Comparison of ENCODE assay signal across 17 mouse cellular contexts in the genomic region with DNA sequence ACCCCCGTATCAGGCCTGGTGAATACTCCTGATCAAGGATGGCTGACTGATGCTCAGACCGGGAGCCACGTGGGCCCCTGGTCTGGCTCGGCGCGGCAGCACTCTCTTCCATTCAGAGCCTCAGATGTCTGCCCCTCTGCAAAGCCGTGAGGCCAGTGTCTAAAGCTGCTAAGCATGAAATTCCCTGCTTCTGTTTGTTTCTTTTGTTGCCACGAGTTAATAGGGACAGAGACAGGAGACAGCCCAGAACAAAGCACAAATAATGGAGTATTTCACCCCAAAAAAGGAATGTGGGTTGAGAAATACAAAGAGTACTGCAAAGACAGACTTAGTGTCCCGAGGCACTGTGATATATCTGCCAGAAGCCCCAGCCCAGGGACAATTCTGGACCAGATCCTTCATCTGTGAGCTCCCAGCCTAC.
DNase-seq lines count a peak whose midpoint lies in the region; ATAC-seq and TF ChIP-seq lines count a peak whose summit lies in the region.
"Had no signal": no experiment of that assay in that cellular context is flagged by ENCODE, and none has a peak within 500 bp of the region (broad histone marks: within the 10 kb centered on the region; RNA-seq: fewer than 3 reads in every experiment).

No protein-coding gene starts in this region.

- no peak for TF ChIP-seq CTCF in gastrocnemius, adult 2 months (IDR thresholded peaks at IDR 0.05)

- peak; percentile 33; the same call in 1 of the 2 replicates for ATAC-seq in hindbrain, embryonic 13.5 days (ENCODE audit: low FRiP score)
- no peak for ATAC-seq in midbrain, embryonic 16.5 days
- ATAC-seq in kidney, embryonic 15.5 days (replicated peaks; ENCODE audit: low FRiP score): no peak
- ATAC-seq: intestine, postnatal 0 days had no signal

- intact Hi-C loops in gastrocnemius, adult 2 months (cut with DNase I): no loop called here

- H3K9ac ChIP-seq in hindbrain, embryonic 13.5 days: 0 out of 2 replicates have a peak overlapping the region, but pooled peaks have one; percentile 2
- H3K9ac ChIP-seq in midbrain, embryonic 16.5 days (ENCODE audit: low read depth, low read length): peak overlapping the region; percentile 39; the same call in 1 of the 2 replicates
- H3K9ac ChIP-seq in kidney, embryonic 15.5 days: no peak overlapping the region
- H3K9ac ChIP-seq: heart, embryonic 12.5 days; limb, embryonic 13.5 days had no signal

- no peak for DNase-seq in gastrocnemius, adult 2 months
- no peak for DNase-seq in gastrocnemius, postnatal 10 days
- DNase-seq in embryo, embryonic 10.5 days (ENCODE audit: low spot score): peak; percentile 72
- no peak for DNase-seq in kidney, adult 8-10 months
- DNase-seq in adrenal gland, postnatal 4 days (ENCODE audit: low spot score in 2 of 2): no peak
- DNase-seq: adrenal gland, adult 8-10 months; heart, postnatal 4 days; kidney, postnatal 14 days; layer of hippocampus, adult 9-11 months; lung, postnatal 14 days; thymus, adult 18-20 months had no signal

- H3K27ac ChIP-seq in gastrocnemius, adult 2 months: 0 out of 2 replicates have a peak overlapping the region, but pooled peaks have one; percentile 4
- no peak overlapping the region for H3K27ac ChIP-seq in hindbrain, embryonic 13.5 days
- H3K27ac ChIP-seq in midbrain, embryonic 16.5 days (ENCODE audit: low read length): no peak overlapping the region
- no peak overlapping the region for H3K27ac ChIP-seq in kidney, embryonic 15.5 days
- H3K27ac ChIP-seq: limb, embryonic 13.5 days had no signal

- H3K9me3 ChIP-seq in hindbrain, embryonic 13.5 days: no peaks in the 10 kb centered on the region
- no peaks in the 10 kb centered on the region for H3K9me3 ChIP-seq in midbrain, embryonic 16.5 days (replicated peaks; ENCODE audit: control insufficient read depth, low read length, poor library complexity, severe bottlenecking)
- no peaks in the 10 kb centered on the region for H3K9me3 ChIP-seq in kidney, embryonic 15.5 days (replicated peaks)
- H3K9me3 ChIP-seq: heart, embryonic 12.5 days; limb, embryonic 13.5 days had no signal

- H3K36me3 ChIP-seq in hindbrain, embryonic 13.5 days: no peaks in the 10 kb centered on the region
- no peaks in the 10 kb centered on the region for H3K36me3 ChIP-seq in midbrain, embryonic 16.5 days (ENCODE audit: control insufficient read depth, insufficient read depth, low read length)
- no peaks in the 10 kb centered on the region for H3K36me3 ChIP-seq in kidney, embryonic 15.5 days

- no peak overlapping the region for H3K4me3 ChIP-seq in gastrocnemius, adult 2 months
- no peak overlapping the region for H3K4me3 ChIP-seq in hindbrain, embryonic 13.5 days
- H3K4me3 ChIP-seq in midbrain, embryonic 16.5 days (ENCODE audit: low read depth, low read length): no peak overlapping the region
- no peak overlapping the region for H3K4me3 ChIP-seq in kidney, embryonic 15.5 days (replicated peaks)
- H3K4me3 ChIP-seq: heart, embryonic 12.5 days; limb, embryonic 13.5 days had no signal

- 9% methylated on average over 9 of the region's 9 CpGs for WGBS in hindbrain, embryonic 13.5 days
- 5% methylated on average over 9 of the region's 9 CpGs for WGBS in midbrain, embryonic 16.5 days
- WGBS in kidney, embryonic 15.5 days: 56% methylated on average over 9 of the region's 9 CpGs

- H3K4me2 ChIP-seq in hindbrain, embryonic 13.5 days: peak overlapping the region; percentile 18; the same call in 1 of the 2 replicates
- peak overlapping the region; percentile 35 for H3K4me2 ChIP-seq in midbrain, embryonic 16.5 days (ENCODE audit: low read length)
- no peak overlapping the region for H3K4me2 ChIP-seq in kidney, embryonic 15.5 days
- H3K4me2 ChIP-seq: heart, embryonic 12.5 days; limb, embryonic 13.5 days had no signal

- peaks cover 33% of the 10 kb centered on the region for H3K4me1 ChIP-seq in hindbrain, embryonic 13.5 days (replicated peaks)
- H3K4me1 ChIP-seq in midbrain, embryonic 16.5 days (ENCODE audit: control insufficient read depth, insufficient read depth, low read length): peaks cover 21% of the 10 kb centered on the region
- H3K4me1 ChIP-seq in kidney, embryonic 15.5 days: no peaks in the 10 kb centered on the region

- H3K27me3 ChIP-seq in hindbrain, embryonic 13.5 days: peaks cover 6% of the 10 kb centered on the region; the same call in 1 of the 2 replicates
- H3K27me3 ChIP-seq in midbrain, embryonic 16.5 days (ENCODE audit: control insufficient read depth, insufficient read depth, low read depth, low read length): no peaks in the 10 kb centered on the region
- H3K27me3 ChIP-seq in kidney, embryonic 15.5 days: no peaks in the 10 kb centered on the region
- H3K27me3 ChIP-seq: heart, embryonic 12.5 days; limb, embryonic 13.5 days had no signal
